Mouse (Mus musculus) urinary bladder, postnatal 0 days (tissue): ENCODE measurements around the gene Ttf2. TPM values are rescaled to one million over a fixed set of nuclear protein-coding genes. Genes with fewer than 3 reads are reported as not detected.

ENCODE experiments used
- polyA plus RNA-seq: library from polyadenylated mRNA; unstranded; fragments of >200 nt; fragmentation: Nextera tagmentation; extraction: Ambion mirVana; gene quantifications from 2 replicates; pipeline ENCODE4 v1.2.1, GENCODE M21; 2015

The Ttf2 gene
- polyA plus RNA-seq = 3.9 and 5.1 TPM in 2 replicates

DNA sequence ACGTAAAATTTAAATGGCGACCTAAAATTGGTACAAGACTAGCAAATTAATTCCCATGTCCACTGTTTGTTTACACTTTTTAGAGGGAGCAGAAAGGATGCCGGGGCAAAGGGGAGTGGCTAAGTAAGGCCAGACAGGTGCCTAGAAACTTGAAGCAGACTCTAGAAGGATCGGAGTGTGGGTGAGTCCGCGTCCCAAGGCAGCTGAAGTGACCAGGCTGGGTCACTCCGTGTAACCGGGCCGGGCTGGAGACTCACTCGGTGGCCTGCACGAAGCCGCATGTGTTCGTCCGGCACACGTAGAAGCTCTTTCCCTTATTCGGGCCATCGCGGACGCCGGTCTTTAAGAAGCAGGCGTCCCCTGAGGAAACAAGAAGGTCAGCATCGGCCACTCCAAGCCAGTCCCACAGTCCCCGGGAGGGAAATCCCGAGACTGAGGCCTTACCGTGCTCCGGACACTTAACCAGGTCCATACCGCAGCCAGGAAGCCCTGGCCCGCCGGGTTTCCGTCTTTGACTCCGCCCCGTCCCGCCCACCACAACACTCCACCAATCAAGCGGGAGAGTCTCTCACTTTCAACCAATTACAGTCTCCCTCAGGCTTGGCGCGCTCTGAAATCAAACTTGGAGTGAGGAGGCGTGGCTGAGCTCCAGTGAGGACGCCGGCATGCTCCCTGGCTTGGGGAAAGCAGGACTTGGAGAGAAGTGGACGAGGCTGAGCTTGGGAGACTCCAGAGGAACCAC, at the start of gene Ttf2:
Gene Ttf2, minus strand, starts transcription at position 488 of the 742 bp plus-strand sequence.

DNA sequence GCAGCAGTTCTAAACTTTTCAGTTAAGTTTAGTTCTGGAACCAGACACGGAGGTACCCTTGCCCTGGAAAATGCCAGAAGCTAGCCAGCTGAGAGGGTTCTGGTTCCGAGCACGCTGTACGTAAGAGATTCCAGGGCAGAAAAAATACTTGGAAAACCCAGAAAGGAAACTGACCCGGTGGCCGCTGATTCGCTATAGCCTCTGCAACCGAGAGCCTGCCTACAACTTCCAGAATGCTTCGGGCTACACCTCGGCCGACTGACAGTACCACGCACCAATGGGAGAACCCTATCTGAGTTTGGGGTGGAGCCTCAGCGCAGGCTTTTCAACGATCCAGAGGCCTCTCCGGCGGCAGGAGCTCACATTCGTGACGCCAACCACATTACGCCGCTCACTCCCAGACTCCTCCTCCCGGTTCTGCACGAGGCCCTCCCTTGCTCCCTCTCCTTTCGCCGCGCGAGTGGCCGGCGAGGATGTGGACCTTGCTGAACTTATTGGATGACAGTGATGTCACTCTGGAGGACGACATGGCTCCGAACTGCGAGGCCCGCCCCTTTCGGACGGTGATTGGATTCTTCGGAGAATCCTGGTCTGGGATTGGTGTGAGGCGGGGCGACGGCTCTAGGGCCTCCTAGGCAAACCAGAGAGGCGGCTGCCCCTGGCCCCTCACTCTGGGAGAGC, 47.5 kb downstream of the Ttf2 start, which contains the start of gene Trim45:
Gene Trim45, plus strand, starts transcription at position 378 of the 681 bp plus-strand sequence.

Other genes with a start within 250 kb of the Ttf2 start
- 1.3 and 2.2 TPM in 2 replicates for gene Vtcn1, start 144.2 kb downstream of the Ttf2 start, polyA plus RNA-seq
- gene Trim45, start 47.5 kb downstream of the Ttf2 start, polyA plus RNA-seq = 3.7 and 4.1 TPM in 2 replicates
- gene Cd101, start 59.9 kb upstream of the Ttf2 start, polyA plus RNA-seq = 1.1 TPM in 1 of 2 replicates, not detected in the other
- 8.0 and 9.0 TPM in 2 replicates for gene Ptgfrn, start 140.6 kb upstream of the Ttf2 start, polyA plus RNA-seq